Mouse (Mus musculus) small intestine, adult 2 months (tissue): ENCODE data around the gene Rpe.

Source experiments
- CTCF ChIP-seq: fragments of 200-500 bp; IDR thresholded peaks from 2 replicates; pipeline ENCODE4 v1.5.1; 2012; ENCODE audit warnings: low read depth, mild to moderate bottlenecking, control low read depth, inconsistent platforms, low read length, moderate library complexity, mixed read lengths; ENCODE audit not compliant: insufficient replicate concordance, insufficient read length; ENCODE audit errors: extremely low read depth
- POLR2A ChIP-seq: fragments of 200-500 bp; IDR thresholded peaks from 2 replicates; pipeline ENCODE4 v1.6.1; 2012; ENCODE audit warnings: low read depth, mild to moderate bottlenecking, control low read depth, inconsistent platforms, low read length, moderate library complexity

DNA sequence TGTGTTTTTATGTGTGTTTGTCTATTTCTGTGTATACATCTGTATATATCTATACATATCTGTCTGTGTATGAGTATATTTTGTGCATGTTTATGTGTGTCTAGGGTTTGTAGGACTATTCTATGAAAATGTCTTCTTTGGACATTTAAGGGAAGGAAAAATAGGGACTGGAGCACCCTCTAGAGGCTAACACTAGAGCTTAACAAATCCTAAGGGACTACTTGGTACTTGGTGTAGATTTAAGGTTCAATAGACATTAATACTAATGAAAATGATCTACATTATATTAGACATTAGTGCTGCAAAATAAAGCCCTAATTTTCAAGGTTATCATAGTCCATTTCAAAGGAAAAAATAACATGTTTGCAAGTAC, 44.9 kb upstream of the Rpe start:
- TF ChIP-seq POLR2A (no peak), CTCF (no peak)
